Mouse (Mus musculus): ENCODE results near the gene Gm11034. TPM values are rescaled to one million over a fixed set of nuclear protein-coding genes. Genes with fewer than 3 reads are reported as not detected.

Gene Gm11034
- polyA plus RNA-seq, 1 experiment, result not detected

GRCm38 (mm10) chr8:72197997-72198396 is 15.4 kb downstream of the Gm11034 start:
- no peak for DNase-seq
- TF ChIP-seq POLR2A (IDR thresholded peaks at IDR 0.05; ENCODE audit: control insufficient read depth, extremely low read depth, insufficient read depth, low read length, poor library complexity), result no peak
- no peak for TF ChIP-seq CTCF (IDR thresholded peaks at IDR 0.05; ENCODE audit: borderline replicate concordance, control insufficient read depth, extremely low read depth, insufficient read depth, low read length, poor library complexity)
- Histone ChIP-seq H3K27me3 (ENCODE audit: control insufficient read depth, insufficient read depth, low read length) (no peaks in the 10 kb centered on the region), H3K36me3 (ENCODE audit: control insufficient read depth, insufficient read depth, low read length) (peaks cover 6% of the 10 kb centered on the region; the same call in 1 of the 2 replicates), H3K4me3 (ENCODE audit: control insufficient read depth, insufficient read depth, low read length) (no peak overlapping the region), H3K4me1 (replicated peaks; ENCODE audit: control insufficient read depth, insufficient read depth, low read length) (no peaks in the 10 kb centered on the region), H3K27ac (ENCODE audit: control insufficient read depth, insufficient read depth, low read length) (no peak overlapping the region)
- 91% methylated on average over 8 of the region's 8 CpGs for WGBS

DNA sequence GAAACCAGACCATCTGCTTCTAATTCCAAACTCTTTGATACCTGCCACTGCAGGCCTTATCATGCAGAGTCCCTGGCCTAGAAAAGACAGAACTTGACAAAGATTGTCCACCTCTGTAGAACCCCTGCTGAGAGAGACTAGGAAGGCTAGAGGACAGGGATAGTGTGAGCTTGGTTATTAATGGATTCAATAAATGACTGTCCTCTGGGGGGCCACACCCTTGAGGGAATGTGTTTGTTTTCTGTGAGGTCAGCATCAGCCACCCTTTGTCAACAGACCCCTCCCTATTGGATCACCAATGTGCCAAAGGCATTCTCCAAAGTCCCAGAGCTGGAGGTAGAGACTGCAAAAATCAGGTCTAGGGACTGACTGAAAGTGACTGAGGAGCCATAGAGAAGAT is 21.4 kb downstream of the Gm11034 start:
- Histone ChIP-seq H3K27ac (ENCODE audit: control insufficient read depth, insufficient read depth, low read length) (no peak overlapping the region), H3K36me3 (ENCODE audit: control insufficient read depth, insufficient read depth, low read length) (no peaks in the 10 kb centered on the region), H3K27me3 (ENCODE audit: control insufficient read depth, insufficient read depth, low read length) (no peaks in the 10 kb centered on the region), H3K4me3 (ENCODE audit: control insufficient read depth, insufficient read depth, low read length) (no peak overlapping the region), H3K4me1 (replicated peaks; ENCODE audit: control insufficient read depth, insufficient read depth, low read length) (peaks cover 9% of the 10 kb centered on the region)
- DNase-seq, result no peak
- TF ChIP-seq CTCF (IDR thresholded peaks at IDR 0.05; ENCODE audit: borderline replicate concordance, control insufficient read depth, extremely low read depth, insufficient read depth, low read length, poor library complexity), result no peak
- TF ChIP-seq POLR2A (IDR thresholded peaks at IDR 0.05; ENCODE audit: control insufficient read depth, extremely low read depth, insufficient read depth, low read length, poor library complexity), result no peak

GRCm38 (mm10) chr8:72190215-72190539 is 23.3 kb downstream of the Gm11034 start:
- Histone ChIP-seq H3K36me3 (ENCODE audit: control insufficient read depth, insufficient read depth, low read length) (no peaks in the 10 kb centered on the region), H3K27me3 (ENCODE audit: control insufficient read depth, insufficient read depth, low read length) (no peaks in the 10 kb centered on the region), H3K4me1 (replicated peaks; ENCODE audit: control insufficient read depth, insufficient read depth, low read length) (peaks cover 9% of the 10 kb centered on the region), H3K27ac (ENCODE audit: control insufficient read depth, insufficient read depth, low read length) (peak overlapping the region; percentile 83), H3K4me3 (ENCODE audit: control insufficient read depth, insufficient read depth, low read length) (peak overlapping the region; percentile 92; the same call in 1 of the 2 replicates)
- no peak for DNase-seq
- WGBS, result 17% methylated on average over 2 of the region's 2 CpGs
- TF ChIP-seq POLR2A (IDR thresholded peaks at IDR 0.05; ENCODE audit: control insufficient read depth, extremely low read depth, insufficient read depth, low read length, poor library complexity) (no peak), CTCF (IDR thresholded peaks at IDR 0.05; ENCODE audit: borderline replicate concordance, control insufficient read depth, extremely low read depth, insufficient read depth, low read length, poor library complexity) (no peak)

- H3K36me3 ChIP-seq (ENCODE audit: control insufficient read depth, insufficient read depth, low read length), result no peaks in the 10 kb centered on the region
- peak; percentile 77 for DNase-seq
- 12% methylated on average over 12 of the region's 12 CpGs for WGBS
- peak within 1 kb of the TSS; percentile 83 for H3K27ac ChIP-seq (ENCODE audit: control insufficient read depth, insufficient read depth, low read length)
- no peaks in the 10 kb centered on the region for H3K27me3 ChIP-seq (ENCODE audit: control insufficient read depth, insufficient read depth, low read length)
- TF ChIP-seq POLR2A (IDR thresholded peaks at IDR 0.05; ENCODE audit: control insufficient read depth, extremely low read depth, insufficient read depth, low read length, poor library complexity), result 0 out of 2 replicates have a peak, but pooled peaks have one; percentile 34
- peak; percentile 66; the same call in 1 of the 2 replicates for TF ChIP-seq CTCF (IDR thresholded peaks at IDR 0.05; ENCODE audit: borderline replicate concordance, control insufficient read depth, extremely low read depth, insufficient read depth, low read length, poor library complexity)
- peaks cover 9% of the 10 kb centered on the region for H3K4me1 ChIP-seq (replicated peaks; ENCODE audit: control insufficient read depth, insufficient read depth, low read length)
- H3K4me3 ChIP-seq (ENCODE audit: control insufficient read depth, insufficient read depth, low read length), result peak within 1 kb of the TSS; percentile 92
Measured at GRCm38 (mm10) chr8:72189417-72190214, 23.8 kb downstream of the Gm11034 start, which contains the start of gene Hsh2d. Gene Hsh2d (plus strand): TSS chr8:72189638.

DNA sequence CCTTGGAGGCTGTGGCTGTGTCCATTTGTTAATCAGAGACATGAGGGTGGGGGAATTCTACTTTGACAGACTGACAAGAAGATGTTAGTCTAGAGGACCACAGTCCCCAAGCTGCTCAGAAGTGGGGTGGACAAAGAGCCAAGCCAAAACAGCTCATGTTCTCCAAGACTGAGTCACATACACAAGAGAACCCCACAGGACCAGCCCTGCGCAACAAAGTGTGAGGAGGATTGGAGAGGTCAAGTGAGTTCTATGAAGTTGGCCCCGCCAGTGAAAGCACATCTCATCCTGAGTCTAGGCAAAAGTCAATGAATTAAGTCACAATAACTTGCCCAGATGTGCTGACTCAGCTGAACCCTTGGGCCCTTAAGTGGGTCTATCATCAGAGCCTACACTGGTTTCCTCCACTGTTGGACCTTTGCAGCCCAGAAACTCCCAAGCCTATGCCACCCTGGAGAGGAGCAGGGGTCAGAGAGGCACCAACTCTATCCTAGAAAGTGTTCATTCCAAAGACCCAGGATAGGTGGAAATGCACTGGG is 25.6 kb downstream of the Gm11034 start:
- Histone ChIP-seq H3K4me1 (replicated peaks; ENCODE audit: control insufficient read depth, insufficient read depth, low read length) (peaks cover 9% of the 10 kb centered on the region), H3K27ac (ENCODE audit: control insufficient read depth, insufficient read depth, low read length) (no peak overlapping the region), H3K36me3 (ENCODE audit: control insufficient read depth, insufficient read depth, low read length) (no peaks in the 10 kb centered on the region), H3K27me3 (ENCODE audit: control insufficient read depth, insufficient read depth, low read length) (no peaks in the 10 kb centered on the region), H3K4me3 (ENCODE audit: control insufficient read depth, insufficient read depth, low read length) (no peak overlapping the region)
- WGBS, result 96% methylated on average over 2 of the region's 2 CpGs
- TF ChIP-seq POLR2A (IDR thresholded peaks at IDR 0.05; ENCODE audit: control insufficient read depth, extremely low read depth, insufficient read depth, low read length, poor library complexity) (no peak), CTCF (IDR thresholded peaks at IDR 0.05; ENCODE audit: borderline replicate concordance, control insufficient read depth, extremely low read depth, insufficient read depth, low read length, poor library complexity) (no peak)
- DNase-seq, result no peak

DNA sequence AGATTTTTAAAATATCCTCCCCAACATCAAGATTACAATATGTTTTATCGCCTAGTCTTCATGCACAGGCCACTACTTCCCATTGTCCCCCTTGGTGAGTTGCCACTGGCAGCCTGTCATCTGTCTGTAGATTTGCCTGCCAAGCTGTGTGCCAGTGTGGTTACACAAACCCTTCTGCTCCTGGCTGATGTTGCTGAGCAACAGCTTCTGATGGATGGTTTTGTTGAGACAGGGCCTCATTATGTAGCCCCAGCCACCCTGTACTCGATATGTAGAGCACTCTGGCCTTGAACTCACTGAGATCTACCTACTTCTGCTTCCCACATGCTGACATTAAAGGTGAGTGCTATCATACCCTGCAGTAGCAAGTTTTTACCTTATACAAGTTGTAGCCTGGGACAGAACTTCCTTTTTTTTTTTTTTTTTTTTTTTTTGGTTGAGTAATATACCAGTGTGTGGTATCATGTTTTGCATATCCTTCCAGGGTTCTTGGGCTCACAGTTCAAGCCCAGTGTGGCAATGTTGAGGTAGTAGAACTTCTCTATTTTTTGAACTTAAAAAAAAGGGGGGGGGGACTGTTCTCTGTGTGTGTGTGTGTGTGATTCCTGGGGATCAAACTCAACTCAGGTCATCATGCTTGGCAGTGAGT is 29.8 kb downstream of the Gm11034 start:
- H3K4me3 ChIP-seq (ENCODE audit: control insufficient read depth, insufficient read depth, low read length), result no peak overlapping the region
- no peak for DNase-seq
- no peaks in the 10 kb centered on the region for H3K27me3 ChIP-seq (ENCODE audit: control insufficient read depth, insufficient read depth, low read length)
- no peak overlapping the region; the same call in 1 of the 2 replicates for H3K27ac ChIP-seq (ENCODE audit: control insufficient read depth, insufficient read depth, low read length)
- whole genome bisulfite sequencing, result 59% methylated on average over 2 of the region's 2 CpGs
- no peaks in the 10 kb centered on the region for H3K4me1 ChIP-seq (replicated peaks; ENCODE audit: control insufficient read depth, insufficient read depth, low read length)
- no peak for TF ChIP-seq POLR2A (IDR thresholded peaks at IDR 0.05; ENCODE audit: control insufficient read depth, extremely low read depth, insufficient read depth, low read length, poor library complexity)
- no peak for TF ChIP-seq CTCF (IDR thresholded peaks at IDR 0.05; ENCODE audit: borderline replicate concordance, control insufficient read depth, extremely low read depth, insufficient read depth, low read length, poor library complexity)
- H3K36me3 ChIP-seq (ENCODE audit: control insufficient read depth, insufficient read depth, low read length), result peaks cover 37% of the 10 kb centered on the region
